Mouse (Mus musculus) lung, postnatal 0 days (tissue): ENCODE measurements around the gene Shroom3.

ENCODE experiments used
- CTCF ChIP-seq: IDR thresholded peaks from 2 replicates; pipeline ENCODE4 v1.5.1; 2016; ENCODE audit warnings: antibody characterized with exemption, mild to moderate bottlenecking
- EP300 ChIP-seq: IDR thresholded peaks from 2 replicates; pipeline ENCODE4 v1.6.1; 2016; ENCODE audit warnings: antibody characterized with exemption, mild to moderate bottlenecking, control low read depth

DNA sequence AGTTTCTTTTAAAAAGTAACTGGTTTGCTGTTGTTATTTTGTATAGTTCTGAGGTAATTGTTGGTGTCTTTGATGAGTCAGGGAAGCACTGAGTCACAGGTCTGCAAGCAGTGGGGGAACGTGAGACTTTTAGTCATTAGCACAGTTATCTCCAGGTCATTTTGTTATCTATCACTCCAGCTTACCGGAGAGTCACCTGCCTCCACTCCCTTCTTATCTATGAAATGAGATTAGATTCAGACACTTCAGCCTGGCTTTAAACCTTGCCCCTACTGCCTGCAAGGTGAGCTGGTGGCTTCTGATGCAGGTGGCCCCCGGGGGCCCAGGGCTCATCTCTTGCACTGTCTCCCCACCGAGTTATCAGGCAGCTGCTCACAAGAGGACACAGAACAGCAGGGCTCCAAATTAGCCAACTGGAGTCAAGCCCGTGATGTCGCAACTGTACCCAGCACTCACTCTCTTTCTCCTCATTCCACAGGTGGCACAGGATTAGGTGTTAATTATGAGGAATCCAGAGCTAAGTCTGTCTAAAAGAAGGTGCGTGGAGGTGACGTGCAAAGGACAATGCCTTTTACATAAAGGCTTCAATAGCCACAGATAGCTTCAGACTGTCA lies 205.5 kb downstream of the Shroom3 start:
- TF ChIP-seq EP300 (no peak), CTCF (no peak)
